Mouse (Mus musculus): ENCODE results near the gene Kcnv2. TPM values are rescaled to one million over a fixed set of nuclear protein-coding genes. Genes with fewer than 3 reads are reported as not detected.
A peak's percentile ranks its signal among the peaks of the same experiment; 100 is the strongest.

Gene Kcnv2
- polyA plus RNA-seq, 1 experiment from 2014 or later = 0.13 TPM

- Histone ChIP-seq H3K4me1 (ENCODE audit: control insufficient read depth, insufficient read depth, low read depth, low read length) (no peaks in the 10 kb centered on the region), H3K4me2 (ENCODE audit: low read length) (no peak overlapping the region), H3K36me3 (ENCODE audit: control insufficient read depth, insufficient read depth, low read length) (no peaks in the 10 kb centered on the region), H3K9me3 (ENCODE audit: control insufficient read depth, low read length) (no peaks in the 10 kb centered on the region), H3K4me3 (ENCODE audit: low read length) (no peak overlapping the region), H3K9ac (ENCODE audit: low read depth, low read length) (no peak overlapping the region), H3K27ac (ENCODE audit: low read depth, low read length) (no peak overlapping the region), H3K27me3 (replicated peaks; ENCODE audit: control insufficient read depth, insufficient read depth, low read length) (no peaks in the 10 kb centered on the region)
- 39% methylated on average over 5 of the region's 5 CpGs for WGBS
- ATAC-seq = peak; percentile 60; the same call in 1 of the 2 replicates
Measured at GRCm38 (mm10) chr19:27317337-27317736, 5.1 kb upstream of the Kcnv2 start.

GRCm38 (mm10) chr19:27322911-27323627, 681 bp downstream of the Kcnv2 start:
- 97% methylated on average over 42 of the region's 42 CpGs for WGBS
- no peak for ATAC-seq
- no peaks in the 10 kb centered on the region for H3K4me1 ChIP-seq (ENCODE audit: control insufficient read depth, insufficient read depth, low read depth, low read length)
- H3K4me2 ChIP-seq (ENCODE audit: low read length) = no peak overlapping the region
- H3K4me3 ChIP-seq (ENCODE audit: low read length) = no peak overlapping the region
- no peaks in the 10 kb centered on the region for H3K27me3 ChIP-seq (replicated peaks; ENCODE audit: control insufficient read depth, insufficient read depth, low read length)
- H3K27ac ChIP-seq (ENCODE audit: low read depth, low read length) = no peak overlapping the region
- no peak overlapping the region for H3K9ac ChIP-seq (ENCODE audit: low read depth, low read length)
- no peaks in the 10 kb centered on the region for H3K9me3 ChIP-seq (ENCODE audit: control insufficient read depth, low read length)
- no peaks in the 10 kb centered on the region for H3K36me3 ChIP-seq (ENCODE audit: control insufficient read depth, insufficient read depth, low read length)

- 83% methylated on average over 6 of the region's 6 CpGs for WGBS
Measured at GRCm38 (mm10) chr19:27325558-27325957, 3.2 kb downstream of the Kcnv2 start.

GRCm38 (mm10) chr19:27327569-27327968, 5.2 kb downstream of the Kcnv2 start:
- Histone ChIP-seq H3K4me1 (ENCODE audit: control insufficient read depth, insufficient read depth, low read depth, low read length) (no peaks in the 10 kb centered on the region), H3K9me3 (ENCODE audit: control insufficient read depth, low read length) (no peaks in the 10 kb centered on the region), H3K4me3 (ENCODE audit: low read length) (no peak overlapping the region), H3K27ac (ENCODE audit: low read depth, low read length) (no peak overlapping the region), H3K36me3 (ENCODE audit: control insufficient read depth, insufficient read depth, low read length) (no peaks in the 10 kb centered on the region), H3K9ac (ENCODE audit: low read depth, low read length) (no peak overlapping the region), H3K4me2 (ENCODE audit: low read length) (no peak overlapping the region), H3K27me3 (replicated peaks; ENCODE audit: control insufficient read depth, insufficient read depth, low read length) (no peaks in the 10 kb centered on the region)
- no peak for ATAC-seq
- 97% methylated on average over 6 of the region's 6 CpGs for WGBS

More at GRCm38 (mm10) chr19:27325558-27325957, 3.2 kb downstream of the Kcnv2 start:
- no peak for ATAC-seq
- no peaks in the 10 kb centered on the region for H3K36me3 ChIP-seq (ENCODE audit: control insufficient read depth, insufficient read depth, low read length)
- no peaks in the 10 kb centered on the region for H3K4me1 ChIP-seq (ENCODE audit: control insufficient read depth, insufficient read depth, low read depth, low read length)
- no peaks in the 10 kb centered on the region for H3K27me3 ChIP-seq (replicated peaks; ENCODE audit: control insufficient read depth, insufficient read depth, low read length)
- H3K9ac ChIP-seq (ENCODE audit: low read depth, low read length) = no peak overlapping the region
- no peaks in the 10 kb centered on the region for H3K9me3 ChIP-seq (ENCODE audit: control insufficient read depth, low read length)
- H3K4me2 ChIP-seq (ENCODE audit: low read length) = no peak overlapping the region
- H3K4me3 ChIP-seq (ENCODE audit: low read length) = no peak overlapping the region
- H3K27ac ChIP-seq (ENCODE audit: low read depth, low read length) = no peak overlapping the region

DNA sequence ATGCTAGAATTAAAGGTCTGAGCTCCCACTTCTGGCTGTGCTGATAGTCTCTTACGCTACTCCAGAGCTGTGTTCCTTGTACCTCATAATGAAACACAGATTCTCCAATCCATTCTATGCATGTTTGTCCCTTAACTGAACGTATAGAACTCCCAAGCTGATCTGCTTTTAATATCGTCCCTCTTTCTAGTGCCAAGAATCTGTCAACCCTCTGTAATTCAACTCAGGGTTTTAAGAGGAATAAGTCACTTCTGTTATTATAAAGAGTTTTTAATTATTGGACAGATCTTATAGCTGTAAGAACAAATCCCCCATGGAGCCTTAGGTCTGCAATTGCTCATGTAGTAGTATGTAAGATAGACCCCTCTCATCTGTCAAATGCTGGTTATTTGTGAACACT, 5.8 kb downstream of the Kcnv2 start:
- Histone ChIP-seq H3K36me3 (ENCODE audit: control insufficient read depth, insufficient read depth, low read length) (no peaks in the 10 kb centered on the region), H3K27me3 (replicated peaks; ENCODE audit: control insufficient read depth, insufficient read depth, low read length) (no peaks in the 10 kb centered on the region), H3K9ac (ENCODE audit: low read depth, low read length) (no peak overlapping the region), H3K9me3 (ENCODE audit: control insufficient read depth, low read length) (no peaks in the 10 kb centered on the region), H3K4me2 (ENCODE audit: low read length) (no peak overlapping the region), H3K4me3 (ENCODE audit: low read length) (no peak overlapping the region), H3K27ac (ENCODE audit: low read depth, low read length) (no peak overlapping the region), H3K4me1 (ENCODE audit: control insufficient read depth, insufficient read depth, low read depth, low read length) (no peaks in the 10 kb centered on the region)
- no peak for ATAC-seq
- WGBS = 82% methylated on average over 3 of the region's 3 CpGs

DNA sequence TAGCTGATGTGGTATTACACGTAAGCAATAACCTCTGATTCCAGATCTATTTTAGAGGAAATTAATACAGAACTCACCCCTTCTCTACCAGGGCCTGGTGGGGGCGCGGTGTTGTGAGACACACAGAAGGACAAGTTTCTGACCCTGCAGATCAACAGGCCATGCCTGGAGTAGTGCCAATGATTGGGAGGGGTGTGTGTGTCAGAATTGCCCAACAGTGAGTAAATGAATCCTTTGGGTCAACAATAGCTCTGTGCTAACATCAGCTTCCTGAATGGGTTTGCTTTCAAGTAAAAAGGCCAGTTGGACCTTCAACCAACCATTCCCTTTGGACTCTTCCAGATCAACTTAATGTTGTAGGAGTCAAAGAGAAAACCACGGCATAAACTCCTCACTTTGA, 6.3 kb downstream of the Kcnv2 start:
- no peak overlapping the region for H3K4me2 ChIP-seq (ENCODE audit: low read length)
- no peak overlapping the region for H3K4me3 ChIP-seq (ENCODE audit: low read length)
- no peaks in the 10 kb centered on the region for H3K9me3 ChIP-seq (ENCODE audit: control insufficient read depth, low read length)
- WGBS = 91% methylated on average over 4 of the region's 4 CpGs
- no peaks in the 10 kb centered on the region for H3K36me3 ChIP-seq (ENCODE audit: control insufficient read depth, insufficient read depth, low read length)
- H3K27me3 ChIP-seq (replicated peaks; ENCODE audit: control insufficient read depth, insufficient read depth, low read length) = no peaks in the 10 kb centered on the region
- no peak for ATAC-seq
- H3K27ac ChIP-seq (ENCODE audit: low read depth, low read length) = no peak overlapping the region
- no peak overlapping the region for H3K9ac ChIP-seq (ENCODE audit: low read depth, low read length)
- H3K4me1 ChIP-seq (ENCODE audit: control insufficient read depth, insufficient read depth, low read depth, low read length) = no peaks in the 10 kb centered on the region

DNA sequence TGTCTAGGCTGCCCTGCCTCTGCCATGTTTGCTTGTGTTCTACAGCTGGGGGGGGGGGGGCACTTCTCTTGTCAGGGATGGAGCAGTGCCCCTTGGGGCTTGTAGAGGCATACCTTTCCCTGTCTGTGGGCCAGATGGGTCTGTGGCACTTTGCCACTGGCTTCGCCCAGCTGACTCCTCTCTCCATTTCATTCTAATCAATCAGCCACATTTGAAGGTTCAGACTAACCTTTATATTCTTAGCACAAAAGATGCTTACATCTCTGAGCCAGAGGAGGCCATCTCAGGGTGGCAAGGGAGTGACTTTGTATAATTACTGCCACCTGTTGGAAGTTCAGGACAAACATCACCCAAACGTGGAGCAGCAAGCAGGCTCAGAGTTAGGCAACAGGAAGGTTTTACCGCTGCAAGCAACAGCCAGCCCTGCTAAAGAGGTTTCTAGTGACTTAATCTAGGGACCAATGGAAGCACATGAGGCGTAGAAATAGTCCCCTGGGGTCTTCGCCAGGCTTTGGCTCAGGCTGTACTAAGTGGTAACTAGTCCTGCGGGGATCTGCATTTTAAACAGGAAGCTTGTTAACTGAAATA, 9.9 kb downstream of the Kcnv2 start:
- no peak overlapping the region for H3K4me3 ChIP-seq (ENCODE audit: low read length)
- ATAC-seq = no peak
- H3K9ac ChIP-seq (ENCODE audit: low read depth, low read length) = no peak overlapping the region
- no peaks in the 10 kb centered on the region for H3K36me3 ChIP-seq (ENCODE audit: control insufficient read depth, insufficient read depth, low read length)
- no peaks in the 10 kb centered on the region for H3K27me3 ChIP-seq (replicated peaks; ENCODE audit: control insufficient read depth, insufficient read depth, low read length)
- no peak overlapping the region for H3K27ac ChIP-seq (ENCODE audit: low read depth, low read length)
- WGBS = 51% methylated on average over 6 of the region's 6 CpGs
- H3K4me2 ChIP-seq (ENCODE audit: low read length) = no peak overlapping the region
- H3K9me3 ChIP-seq (ENCODE audit: control insufficient read depth, low read length) = no peaks in the 10 kb centered on the region
- no peaks in the 10 kb centered on the region for H3K4me1 ChIP-seq (ENCODE audit: control insufficient read depth, insufficient read depth, low read depth, low read length)

- H3K36me3 ChIP-seq (ENCODE audit: control insufficient read depth, insufficient read depth, low read length) = no peaks in the 10 kb centered on the region
- H3K4me1 ChIP-seq (ENCODE audit: control insufficient read depth, insufficient read depth, low read depth, low read length) = no peaks in the 10 kb centered on the region
- H3K27ac ChIP-seq (ENCODE audit: low read depth, low read length) = no peak overlapping the region
- H3K9ac ChIP-seq (ENCODE audit: low read depth, low read length) = no peak overlapping the region
- no peak for ATAC-seq
- WGBS = 67% methylated on average over 4 of the region's 4 CpGs
- no peak overlapping the region for H3K4me2 ChIP-seq (ENCODE audit: low read length)
- no peak overlapping the region for H3K4me3 ChIP-seq (ENCODE audit: low read length)
- H3K9me3 ChIP-seq (ENCODE audit: control insufficient read depth, low read length) = no peaks in the 10 kb centered on the region
- H3K27me3 ChIP-seq (replicated peaks; ENCODE audit: control insufficient read depth, insufficient read depth, low read length) = no peaks in the 10 kb centered on the region
Measured at GRCm38 (mm10) chr19:27336126-27336917, 13.9 kb downstream of the Kcnv2 start.

DNA sequence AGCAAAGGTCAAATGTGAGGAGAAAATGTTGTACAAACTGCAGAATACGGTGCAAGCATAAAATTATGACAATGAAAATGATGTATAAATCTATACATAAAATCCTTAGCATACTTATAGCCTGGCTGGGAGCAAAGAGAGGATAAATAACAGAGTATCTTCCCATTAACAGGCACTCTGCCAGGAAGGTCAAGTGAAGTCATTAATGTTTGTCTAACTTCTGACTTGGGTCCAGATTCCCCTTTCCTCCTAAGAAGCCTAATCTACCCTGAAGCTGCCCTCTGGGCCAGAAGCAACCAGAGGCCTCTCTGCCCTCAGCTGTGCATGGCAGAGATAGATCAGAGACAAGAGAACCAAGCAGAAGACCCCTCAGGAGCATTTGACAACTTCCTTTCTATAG, 24.1 kb downstream of the Kcnv2 start:
- no peaks in the 10 kb centered on the region for H3K36me3 ChIP-seq (ENCODE audit: control insufficient read depth, insufficient read depth, low read length)
- no peaks in the 10 kb centered on the region for H3K9me3 ChIP-seq (ENCODE audit: control insufficient read depth, low read length)
- H3K4me1 ChIP-seq (ENCODE audit: control insufficient read depth, insufficient read depth, low read depth, low read length) = no peaks in the 10 kb centered on the region
- no peak overlapping the region for H3K4me3 ChIP-seq (ENCODE audit: low read length)
- no peak overlapping the region for H3K27ac ChIP-seq (ENCODE audit: low read depth, low read length)
- H3K9ac ChIP-seq (ENCODE audit: low read depth, low read length) = no peak overlapping the region
- no peaks in the 10 kb centered on the region for H3K27me3 ChIP-seq (replicated peaks; ENCODE audit: control insufficient read depth, insufficient read depth, low read length)
- ATAC-seq = no peak
- 91% methylated on average over 1 of the region's 1 CpGs for WGBS
- no peak overlapping the region for H3K4me2 ChIP-seq (ENCODE audit: low read length)

Data from hindbrain, embryonic 16.5 days (tissue).